Mouse (Mus musculus) cerebellum, adult 9-10 months (tissue): Measurements from ENCODE around the gene Prox1.

ENCODE experiments used
- DNase-seq: peaks from one replicate; pipeline ENCODE4 v3.0.0; 2022

Prox1 gene

DNA sequence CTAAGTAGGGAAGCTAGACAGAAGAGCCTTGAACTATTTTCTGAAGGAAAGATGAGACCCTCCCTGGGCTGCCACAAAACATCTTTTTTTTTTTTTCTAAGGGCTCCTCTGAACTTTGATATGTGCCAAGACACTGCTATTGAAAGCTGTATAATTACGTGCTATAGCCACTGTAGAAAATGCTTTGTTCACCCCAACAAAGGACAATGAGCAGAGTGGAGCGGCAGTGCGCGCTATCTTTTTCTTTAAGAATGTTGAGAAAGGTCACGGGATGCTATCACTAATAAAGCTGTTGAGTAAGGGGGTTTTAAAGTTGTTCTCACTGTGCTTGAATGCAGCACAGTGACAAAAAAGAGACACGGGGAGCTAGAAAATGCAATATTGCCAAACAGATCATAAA is 30.0 kb downstream of the Prox1 start:
- no peak for DNase-seq

DNA sequence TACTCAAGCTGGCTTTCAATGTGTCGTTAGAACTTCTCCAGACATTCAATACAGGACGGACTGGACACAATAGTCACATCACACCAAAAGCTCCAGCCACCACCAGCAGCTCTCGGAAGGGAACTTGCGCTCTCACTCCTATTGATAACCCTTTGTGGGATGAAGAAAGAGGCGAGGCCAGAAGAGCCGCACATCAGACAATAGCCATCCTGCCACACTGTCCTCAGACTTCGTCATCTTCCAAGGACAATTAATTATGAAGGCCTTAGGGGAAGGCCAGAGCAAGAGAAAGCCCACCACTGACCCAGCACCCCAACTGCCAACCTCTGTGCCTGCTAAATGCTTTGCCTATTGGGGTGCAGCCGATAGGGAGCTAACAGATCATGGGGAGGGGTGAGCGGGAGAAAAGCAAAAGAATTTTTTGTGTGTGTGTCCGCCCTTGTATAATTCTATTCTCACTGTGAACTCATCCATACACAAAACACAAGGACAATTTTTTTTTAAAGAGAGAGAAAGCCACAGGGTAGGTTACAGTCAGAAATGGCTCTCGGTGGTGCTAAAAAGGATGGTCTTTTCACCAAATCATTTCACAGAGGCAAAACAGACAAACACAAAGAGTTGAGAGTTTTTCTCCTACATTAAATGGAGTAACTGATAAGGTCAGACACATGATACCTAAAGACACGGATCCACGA is 30.7 kb downstream of the Prox1 start:
- DNase-seq: no peak

DNA sequence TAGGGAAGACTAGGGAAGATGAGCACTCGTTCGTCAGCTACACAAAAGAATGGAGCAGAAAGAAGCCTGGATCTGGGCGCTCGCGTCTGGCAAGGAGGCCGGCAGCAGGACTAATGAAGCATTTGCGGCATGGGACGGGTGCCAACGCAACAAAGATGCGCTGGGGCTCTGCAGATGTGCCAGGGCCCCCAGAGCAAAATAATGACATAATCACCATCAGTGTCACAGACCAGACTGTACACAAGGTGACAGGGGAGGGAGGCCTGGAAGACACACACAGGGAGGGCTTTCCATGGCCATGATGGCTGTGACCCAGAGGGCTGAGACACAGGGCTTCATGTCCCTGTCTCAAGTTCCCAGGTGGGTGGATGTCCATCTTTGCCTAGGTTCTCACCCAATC is 32.6 kb downstream of the Prox1 start:
- DNase-seq: no peak

DNA sequence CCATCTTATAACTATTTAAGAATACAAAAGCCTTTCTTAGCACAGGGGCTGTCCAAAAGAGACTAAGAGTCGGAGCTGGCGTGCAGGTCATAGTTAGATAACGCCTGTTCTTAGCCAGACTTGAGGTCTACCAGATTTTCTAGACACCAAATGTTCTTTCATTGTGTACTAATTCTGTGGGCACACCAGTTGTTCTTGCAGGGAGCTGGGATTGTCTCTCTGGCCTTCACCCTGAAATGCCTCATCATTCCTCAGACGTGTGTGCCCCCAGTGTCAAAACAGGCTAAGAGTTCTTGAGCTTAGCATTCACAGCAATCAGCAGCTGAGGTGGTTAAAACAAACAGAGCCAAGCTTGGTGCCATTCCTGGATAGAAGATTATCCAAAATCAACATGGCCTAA is 37.6 kb downstream of the Prox1 start:
- no peak for DNase-seq

DNA sequence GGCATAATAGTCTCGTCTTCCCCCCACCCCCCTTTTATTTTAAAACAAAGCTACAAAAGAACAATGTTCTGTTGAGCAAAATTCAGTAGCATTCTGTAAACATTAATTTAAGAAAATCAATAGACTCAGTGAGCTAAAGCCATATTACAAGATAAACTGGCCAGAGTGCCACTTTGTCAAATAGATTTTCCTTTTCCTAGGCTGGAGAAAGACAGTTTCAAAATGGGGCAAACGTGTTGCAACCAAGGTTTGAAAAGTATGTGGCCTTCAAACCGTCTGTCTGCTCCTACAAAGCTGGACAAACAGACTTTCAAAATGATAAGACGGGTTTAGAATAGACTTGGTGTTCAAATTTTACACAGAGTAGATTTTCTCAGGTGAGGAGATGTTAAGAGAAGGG is 39.6 kb downstream of the Prox1 start:
- DNase-seq: no peak

DNA sequence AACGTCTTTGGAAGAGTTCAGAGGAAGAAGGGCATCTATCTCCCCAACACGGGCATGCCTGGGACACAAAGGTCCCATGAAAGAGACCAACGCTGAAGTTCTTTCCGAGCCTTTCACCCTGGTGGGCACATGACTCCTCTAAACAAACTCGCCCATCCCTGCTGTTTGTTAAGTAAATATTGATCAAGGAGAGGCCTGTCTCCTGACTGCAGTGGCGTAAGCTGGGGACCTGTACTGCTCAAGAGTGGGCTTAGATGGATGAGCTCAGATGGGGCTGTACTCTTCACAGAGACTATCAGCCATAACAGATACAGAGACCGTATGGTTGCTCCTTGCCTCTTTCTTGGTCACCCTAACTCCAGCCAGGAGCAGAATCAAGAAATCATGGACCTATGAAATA is 41.0 kb downstream of the Prox1 start:
- no peak for DNase-seq

DNA sequence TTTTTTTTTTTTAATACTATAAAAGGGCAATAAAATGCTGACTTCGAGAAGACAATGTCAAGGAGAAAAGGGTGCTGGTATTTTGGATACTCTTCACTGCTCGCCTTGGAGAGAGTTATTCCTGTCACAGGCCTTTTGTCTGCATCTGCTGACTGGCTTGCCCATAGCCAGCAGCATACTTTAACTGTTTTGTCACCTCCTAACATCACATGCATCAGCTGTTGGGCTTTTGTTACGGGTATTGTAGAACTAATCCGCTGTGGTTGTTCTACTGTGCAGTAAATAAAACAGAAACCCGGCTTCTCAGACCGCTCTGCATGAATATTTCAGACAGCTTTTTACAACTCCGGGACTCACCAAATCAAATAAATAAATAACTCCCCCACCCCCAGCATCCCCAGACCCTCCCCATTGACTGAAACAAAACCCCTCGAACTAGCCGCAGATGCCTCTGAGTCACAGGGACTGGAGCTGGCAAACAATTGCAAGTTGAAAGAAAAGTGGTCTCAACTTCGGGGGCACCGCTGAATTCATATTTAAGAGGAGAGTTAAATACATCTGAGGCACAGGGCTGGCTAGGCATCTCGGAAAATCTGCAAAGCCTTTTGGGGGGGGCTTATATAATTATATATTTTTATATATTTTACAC is 41.7 kb downstream of the Prox1 start:
- no peak for DNase-seq

DNA sequence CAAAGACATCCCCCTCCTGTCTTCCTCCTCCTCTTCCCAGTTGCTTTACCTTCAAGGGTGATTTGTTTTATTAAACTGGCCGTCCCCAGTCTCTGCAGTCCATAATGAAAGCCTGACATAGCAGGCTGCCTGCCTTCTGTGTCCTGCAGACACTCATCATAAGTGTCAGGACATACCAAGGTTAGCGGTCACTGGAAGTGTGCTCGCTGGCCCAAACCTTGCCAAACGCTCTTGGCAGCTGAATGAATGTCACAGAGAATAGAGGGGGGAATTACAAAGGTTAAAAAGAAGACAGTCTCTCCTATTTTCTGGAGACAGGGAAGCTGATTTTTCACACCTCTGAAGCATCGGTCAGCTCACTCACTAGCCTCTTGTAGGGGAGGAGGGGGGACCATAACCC is 42.6 kb downstream of the Prox1 start:
- DNase-seq: no peak

DNA sequence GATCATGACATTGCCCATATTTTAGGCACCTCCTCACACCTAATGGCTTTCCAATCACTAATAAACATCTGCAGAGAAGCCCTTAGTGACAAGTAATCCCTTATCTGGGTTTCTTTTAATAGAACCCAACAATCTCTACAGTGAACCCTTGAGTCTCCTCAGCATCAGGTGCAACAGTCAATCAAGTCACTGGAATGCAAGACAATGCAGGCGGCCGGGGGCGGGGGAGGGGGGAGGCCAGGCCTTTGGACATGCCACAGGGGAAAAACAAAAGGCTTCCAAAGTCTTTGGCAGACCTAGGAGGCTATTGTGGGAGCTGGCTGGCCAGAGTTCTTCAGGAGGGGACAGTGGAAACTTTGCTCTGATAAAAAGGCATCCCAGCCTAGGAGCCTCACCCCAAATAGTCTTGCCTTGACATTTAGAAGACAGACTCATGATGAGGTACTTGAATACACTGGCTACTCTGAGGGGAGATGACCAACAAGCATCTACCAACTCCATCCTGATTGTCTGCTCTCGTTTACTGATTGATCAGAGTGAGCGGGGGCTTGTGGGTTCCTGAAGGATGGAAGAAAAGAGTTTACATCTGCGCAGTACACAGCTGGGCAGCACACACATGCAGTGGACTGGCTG is 43.2 kb downstream of the Prox1 start:
- DNase-seq: no peak

DNA sequence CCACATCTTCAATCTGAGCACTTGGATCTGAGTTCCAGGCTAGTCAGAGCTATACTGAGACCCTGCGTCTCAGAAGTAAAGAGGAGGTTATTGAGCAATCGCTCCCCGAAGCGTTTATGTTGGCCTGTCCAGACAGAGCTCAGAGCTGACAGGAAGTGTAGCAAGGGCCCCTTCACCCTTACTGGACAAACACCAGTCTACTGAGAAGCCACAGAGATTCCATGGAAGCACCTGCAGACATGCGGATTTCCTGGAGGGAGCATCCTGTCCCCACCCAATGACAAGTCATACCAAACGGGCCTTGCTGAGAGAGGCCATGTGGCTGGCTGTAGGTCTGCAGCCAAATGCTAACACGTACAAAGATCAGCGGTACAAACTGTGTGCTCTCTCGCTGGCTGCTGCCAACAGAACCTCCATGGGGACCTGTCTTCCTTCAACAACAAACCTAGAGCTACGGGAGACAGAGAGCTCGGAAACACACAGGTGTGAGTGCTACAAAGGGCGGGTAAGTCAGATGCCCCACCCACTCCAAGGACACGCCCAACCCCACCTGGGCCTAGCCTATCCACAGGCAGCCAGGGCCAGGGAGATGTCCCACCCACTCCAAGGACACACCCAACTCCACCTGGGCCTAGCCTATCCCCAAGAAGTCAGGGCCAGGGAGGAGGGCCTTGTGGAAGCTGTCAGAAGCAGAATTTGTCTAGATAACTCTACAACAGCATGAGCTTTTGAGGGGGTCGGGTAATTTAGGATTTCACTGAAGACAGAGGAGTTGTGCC is 45.4 kb downstream of the Prox1 start:
- no peak for DNase-seq

DNA sequence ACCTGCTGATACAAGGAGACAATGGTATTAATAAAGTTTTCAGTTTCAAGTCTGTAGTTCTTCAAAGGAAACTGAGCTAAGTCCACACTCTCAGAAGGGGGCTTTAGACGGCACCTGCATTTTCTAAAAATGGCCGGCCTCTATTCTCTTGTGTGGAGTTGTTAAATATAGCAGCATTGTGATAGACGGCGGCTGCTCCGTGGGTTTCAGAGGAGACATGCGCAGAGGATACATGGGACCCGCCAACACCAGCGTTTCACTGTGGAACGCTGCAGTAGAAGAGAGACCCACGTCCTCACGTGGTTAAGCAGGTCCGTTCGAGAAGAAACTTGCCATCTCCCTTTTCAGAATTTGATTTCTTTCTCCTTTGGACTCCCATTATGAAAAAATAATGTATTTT is 47.1 kb downstream of the Prox1 start:
- no peak for DNase-seq

DNA sequence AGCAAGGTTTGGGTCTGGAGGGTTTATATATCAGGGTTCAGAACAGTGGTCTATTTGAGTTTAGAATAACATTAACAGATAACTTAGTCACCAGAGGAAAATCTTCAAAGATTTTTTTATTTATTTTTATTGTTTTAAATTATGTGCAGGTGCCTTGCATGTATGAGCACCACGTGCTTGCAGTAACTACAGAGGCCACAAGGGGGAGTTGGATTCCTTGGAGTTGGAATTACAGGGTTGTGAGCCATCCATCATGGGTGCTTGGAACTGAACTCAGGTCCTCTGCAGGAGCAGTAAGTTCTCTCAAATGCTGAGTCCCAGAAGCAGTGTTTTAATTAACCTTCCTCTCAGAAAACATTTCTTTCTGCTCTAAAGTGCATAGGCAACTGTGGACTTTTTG is 54.5 kb downstream of the Prox1 start:
- DNase-seq: no peak

DNA sequence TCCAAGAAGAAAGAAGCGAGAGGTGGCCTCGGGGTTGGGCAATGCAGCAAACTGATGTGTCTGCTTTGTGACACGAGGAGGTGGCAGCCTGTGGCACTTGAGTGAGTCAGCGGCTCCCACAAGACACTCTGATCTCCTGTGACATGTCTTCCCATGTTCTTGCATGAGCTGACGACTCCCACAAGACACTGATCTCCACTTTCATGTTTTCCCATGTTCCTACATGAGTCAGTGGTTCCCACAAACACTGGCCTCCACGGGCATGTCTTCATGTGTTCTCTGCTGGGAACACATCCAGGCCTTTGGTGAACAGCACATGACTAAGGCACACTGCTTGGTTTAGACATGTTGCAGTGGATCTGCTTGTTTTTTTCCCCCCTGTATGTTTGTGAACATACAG is 58.8 kb downstream of the Prox1 start:
- no peak for DNase-seq

DNA sequence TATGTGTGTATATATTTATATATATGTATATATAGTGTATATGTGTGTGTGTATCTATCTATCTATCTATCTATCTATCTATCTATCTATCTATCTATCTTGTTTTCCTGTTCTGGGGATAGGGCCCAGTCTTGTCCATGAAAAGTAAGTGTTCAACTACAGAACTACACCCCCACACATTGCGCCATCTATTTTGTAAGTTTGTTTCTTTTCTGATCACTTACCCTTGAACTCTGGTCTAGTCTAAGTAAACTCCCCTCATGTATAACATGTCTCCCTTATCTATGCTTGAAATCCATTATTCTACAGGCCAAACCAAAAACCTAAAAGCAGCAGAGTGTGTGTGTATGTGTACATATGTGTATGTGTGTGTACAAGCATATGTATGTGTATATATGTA is 62.9 kb downstream of the Prox1 start:
- no peak for DNase-seq

DNA sequence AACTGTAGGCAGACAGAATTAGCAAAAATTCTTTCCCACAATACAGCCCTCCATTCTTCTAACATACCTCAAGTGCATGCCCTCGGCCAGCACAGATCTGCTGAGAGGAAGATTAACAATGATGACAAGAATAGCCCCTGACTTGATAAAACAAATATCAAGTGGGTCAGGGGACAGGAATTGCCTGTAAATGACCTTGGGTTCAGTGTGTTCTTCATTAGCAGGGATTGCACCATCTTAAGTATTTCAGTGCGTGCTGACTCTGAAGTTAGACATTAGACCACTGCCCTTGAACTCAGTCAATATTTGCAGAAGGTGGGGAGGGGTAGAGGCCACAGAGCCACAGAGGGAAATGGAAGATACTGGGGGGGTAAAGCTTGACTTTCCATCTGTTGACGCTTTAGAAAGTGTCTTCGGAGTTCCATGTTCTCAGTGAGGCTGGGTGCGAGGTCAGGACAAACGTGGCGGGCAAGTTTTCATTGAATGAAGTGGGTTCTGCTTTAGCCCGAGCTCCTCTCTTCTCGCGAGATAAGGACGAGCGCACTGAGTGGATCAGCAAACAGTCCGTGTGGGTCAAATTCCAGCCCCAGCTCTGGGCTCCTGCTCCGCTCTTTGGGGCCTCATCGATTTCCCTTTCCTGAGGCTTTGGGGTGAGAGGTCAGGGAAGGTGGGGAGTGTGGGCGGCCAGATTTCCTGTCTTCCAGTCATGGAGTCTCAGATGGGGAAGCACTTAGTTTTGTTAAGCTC is 63.7 kb downstream of the Prox1 start:
- no peak for DNase-seq

DNA sequence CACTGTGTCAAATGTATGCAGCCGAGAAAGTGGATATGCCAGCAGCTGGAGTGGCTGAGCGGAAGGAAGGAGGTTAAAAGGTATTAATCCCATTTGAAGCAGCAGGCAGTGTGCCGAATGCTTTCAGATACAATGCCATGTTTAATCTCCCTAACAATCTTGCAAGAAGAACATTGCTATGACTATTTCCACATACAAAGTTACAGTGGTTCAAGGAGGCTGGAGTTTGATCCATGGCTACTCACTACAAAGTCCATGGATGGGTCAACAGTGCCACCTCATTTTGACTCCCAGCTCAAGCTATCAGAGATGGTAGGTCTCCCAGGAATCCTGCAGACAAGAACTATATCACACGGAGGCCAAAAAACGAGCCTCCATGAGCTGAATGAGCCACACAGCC is 64.5 kb downstream of the Prox1 start:
- no peak for DNase-seq

DNA sequence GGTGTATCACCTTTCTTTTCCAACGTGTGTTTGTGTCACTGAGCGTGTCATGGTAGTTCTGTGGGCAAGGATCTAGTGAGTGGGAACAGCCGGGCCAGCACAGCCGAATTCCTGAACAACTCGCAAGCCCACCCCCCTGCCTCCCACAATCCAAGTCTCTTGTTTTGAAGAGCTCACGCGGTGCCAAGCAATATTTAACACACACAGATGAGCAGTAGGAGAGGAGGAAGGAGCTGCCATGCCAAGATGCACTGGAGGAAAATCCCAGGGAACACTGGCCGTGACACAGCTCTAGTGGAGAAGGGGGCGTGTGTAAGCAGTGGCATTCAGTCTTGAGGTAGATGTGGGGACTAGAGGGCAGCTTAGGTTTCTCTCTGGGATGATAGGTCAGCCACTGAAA is 77.2 kb downstream of the Prox1 start:
- DNase-seq: no peak

DNA sequence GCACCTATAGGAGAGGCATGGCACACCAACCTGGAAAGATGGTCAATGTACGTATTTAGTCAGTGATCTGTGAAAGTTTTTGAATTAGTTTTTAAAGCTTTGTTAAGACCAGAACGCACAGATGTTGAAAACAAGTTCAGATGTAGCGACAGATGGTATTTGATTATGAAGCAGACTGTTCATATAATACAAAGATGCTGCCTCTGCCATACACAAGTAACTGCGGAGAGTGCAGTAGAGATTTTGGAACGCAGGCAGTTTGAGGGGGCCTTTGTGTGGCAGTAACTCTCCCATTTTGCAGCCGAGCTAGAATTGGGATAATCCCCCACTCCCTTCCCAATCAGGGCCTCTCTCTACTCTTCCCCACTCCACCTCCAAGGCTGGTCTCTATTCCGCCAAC is 78.4 kb downstream of the Prox1 start:
- DNase-seq: no peak

DNA sequence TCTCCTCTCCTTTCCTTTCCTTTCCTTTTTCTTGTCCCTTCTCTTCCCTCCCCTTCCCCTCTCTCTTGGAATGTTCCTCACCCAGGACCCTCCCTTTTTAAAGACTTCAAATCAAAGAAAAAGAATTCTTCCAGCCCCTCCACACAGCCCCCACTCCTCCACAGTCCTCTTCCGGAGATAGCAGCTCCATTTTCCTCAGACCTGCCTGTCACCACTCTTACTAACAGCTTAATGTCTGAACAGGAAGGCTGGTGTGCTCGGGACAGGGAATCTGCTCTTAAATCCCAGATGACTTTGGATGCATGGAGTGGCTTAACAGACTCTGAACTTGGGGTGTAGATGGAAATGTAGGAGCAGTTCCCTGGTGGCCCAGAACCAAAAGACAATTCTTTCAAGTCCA is 81.6 kb downstream of the Prox1 start:
- DNase-seq: no peak

DNA sequence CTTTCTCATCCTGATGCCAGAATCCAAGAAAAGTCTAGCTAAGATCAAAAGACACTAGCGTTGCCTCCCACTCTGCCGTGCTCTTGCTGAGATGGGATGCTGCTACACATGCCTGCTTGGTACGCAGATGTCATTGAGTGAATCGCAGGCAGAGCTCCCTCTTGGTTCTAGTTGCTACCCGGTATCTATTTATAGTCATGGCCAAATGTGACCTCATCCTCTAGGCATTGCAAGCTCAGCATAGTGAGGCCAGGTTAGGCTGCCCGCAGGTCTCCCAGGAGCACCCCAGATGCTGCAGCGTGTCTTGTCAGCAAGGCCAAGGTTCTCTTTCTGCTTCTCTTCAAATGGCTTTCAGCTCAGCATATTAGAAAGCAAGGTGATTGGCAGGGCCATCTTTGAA is 84.8 kb downstream of the Prox1 start:
- peak; percentile 74 for DNase-seq

DNA sequence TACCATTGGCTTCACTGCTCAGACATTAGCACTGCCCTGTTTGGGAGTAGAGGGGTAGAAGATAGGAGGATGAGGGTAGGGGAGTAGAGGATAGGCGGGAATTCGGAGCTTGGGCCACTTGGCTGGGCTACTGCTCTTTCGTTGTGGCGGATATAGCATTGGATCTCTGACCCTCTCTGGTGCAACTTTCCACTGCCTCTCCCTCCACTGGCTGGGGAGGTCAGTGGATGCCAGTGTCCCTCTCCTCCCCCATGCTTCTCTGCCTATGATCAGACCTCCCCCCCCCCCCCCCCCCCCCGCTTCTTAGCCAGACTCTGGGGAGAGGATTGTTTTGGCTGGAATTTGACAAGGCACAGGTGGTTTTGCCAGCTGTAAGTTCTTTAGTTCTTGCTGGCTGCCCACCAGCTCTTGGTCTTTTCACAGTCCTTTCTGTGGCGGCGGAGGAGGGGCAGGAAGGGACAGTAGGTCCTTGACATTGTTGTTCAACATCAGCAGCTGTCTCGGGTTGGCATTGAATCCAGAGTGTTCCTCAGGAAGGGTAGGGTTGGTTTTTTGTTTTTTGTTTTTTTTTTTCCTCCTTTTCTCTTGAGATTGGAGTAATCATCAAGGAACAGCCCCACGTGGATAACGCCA is 90.8 kb downstream of the Prox1 start:
- DNase-seq: no peak

DNA sequence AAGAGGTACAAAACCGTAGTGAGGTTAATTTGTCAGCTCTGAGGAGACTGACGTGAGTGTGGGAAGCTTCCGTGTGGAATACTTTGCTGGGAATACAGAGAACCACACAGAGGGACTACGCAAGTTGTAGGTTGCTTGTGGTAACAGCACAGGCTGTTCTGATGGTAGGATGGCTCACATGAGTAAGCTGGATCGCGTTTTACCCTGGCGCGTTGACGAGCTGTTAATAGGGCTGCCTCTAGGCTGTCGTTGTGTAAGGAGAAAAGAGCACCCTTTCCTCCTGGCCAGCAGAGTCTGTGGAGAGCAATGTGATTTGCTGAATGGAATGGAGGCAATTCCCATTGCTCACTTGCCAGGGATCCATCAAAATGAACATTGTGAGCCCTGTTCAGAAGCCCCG is 93.9 kb downstream of the Prox1 start:
- no peak for DNase-seq
